Comparison of ENCODE assay signal across 9 mouse cellular contexts in the genomic region with DNA sequence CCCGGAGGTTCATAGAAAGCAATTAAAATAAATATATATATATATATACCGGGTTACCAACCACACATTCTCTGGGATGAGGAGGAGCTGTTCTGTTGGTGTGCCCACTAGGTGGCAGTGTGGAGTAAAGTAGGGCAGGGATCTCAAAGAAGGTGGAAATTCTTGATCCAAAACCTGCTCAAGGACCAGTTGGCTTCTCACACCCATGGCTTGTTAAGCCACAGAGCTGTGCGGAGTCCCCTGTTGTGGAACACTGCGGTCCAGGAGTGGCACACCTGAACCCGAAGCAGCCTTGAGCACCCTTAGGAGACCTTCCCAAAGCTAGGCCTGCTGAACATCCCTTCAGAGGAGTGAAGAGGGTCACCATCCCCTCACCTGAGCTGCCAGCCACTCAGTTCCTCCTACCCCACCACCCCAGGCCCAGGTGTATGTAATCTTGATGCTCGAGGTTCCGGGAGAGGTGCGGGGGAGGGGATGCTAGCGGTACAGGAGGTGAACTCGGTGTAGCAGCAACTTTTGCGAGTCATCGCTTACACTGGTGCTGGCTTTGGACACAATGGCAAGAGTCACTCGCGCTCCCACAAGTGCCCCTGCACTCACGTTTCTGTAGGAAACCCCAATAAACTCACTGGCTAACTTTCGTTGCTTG. TPM values are rescaled to one million over a fixed set of nuclear protein-coding genes. Genes with fewer than 3 reads are reported as not detected.
A peak's percentile ranks its signal among the peaks of the same experiment; 100 is the strongest.
DNase-seq lines count a peak whose midpoint lies in the region; ATAC-seq and TF ChIP-seq lines count a peak whose summit lies in the region.
"Had no signal": no experiment of that assay in that cellular context is flagged by ENCODE, and none has a peak within 500 bp of the region (broad histone marks: within the 10 kb centered on the region; RNA-seq: fewer than 3 reads in every experiment).

No protein-coding gene starts in this region.

- H3K4me2 ChIP-seq in hindbrain, embryonic 11.5 days (replicated peaks; ENCODE audit: low read depth, low read length) = no peak overlapping the region
- H3K4me2 ChIP-seq in hindbrain, embryonic 16.5 days (ENCODE audit: low read length) = no peak overlapping the region
- H3K4me2 ChIP-seq in limb, embryonic 12.5 days = no peak overlapping the region
- H3K4me2 ChIP-seq in neural tube, embryonic 11.5 days (ENCODE audit: low read depth) = no peak overlapping the region
- H3K4me2 ChIP-seq: neural tube, embryonic 13.5 days had no signal

- H3K27me3 ChIP-seq in hindbrain, embryonic 11.5 days (ENCODE audit: control insufficient read depth, insufficient read depth, low read length) = no peaks in the 10 kb centered on the region
- no peaks in the 10 kb centered on the region for H3K27me3 ChIP-seq in hindbrain, embryonic 16.5 days (replicated peaks; ENCODE audit: control insufficient read depth, insufficient read depth, low read length)
- H3K27me3 ChIP-seq in kidney, adult 2 months (replicated peaks; ENCODE audit: control insufficient read depth, insufficient read depth, low read length) = no peaks in the 10 kb centered on the region
- no peaks in the 10 kb centered on the region for H3K27me3 ChIP-seq in limb, embryonic 12.5 days
- no peaks in the 10 kb centered on the region for H3K27me3 ChIP-seq in neural tube, embryonic 11.5 days (ENCODE audit: control insufficient read depth, insufficient read depth, low read length)
- H3K27me3 ChIP-seq: neural tube, embryonic 13.5 days had no signal

- WGBS in hindbrain, embryonic 11.5 days = 57% methylated on average over 16 of the region's 16 CpGs
- WGBS in hindbrain, embryonic 16.5 days = 61% methylated on average over 16 of the region's 16 CpGs
- 54% methylated on average over 16 of the region's 16 CpGs for WGBS in kidney, adult 2 months
- 56% methylated on average over 16 of the region's 16 CpGs for WGBS in limb, embryonic 12.5 days
- 61% methylated on average over 16 of the region's 16 CpGs for WGBS in neural tube, embryonic 11.5 days

- H3K27ac ChIP-seq in hindbrain, embryonic 11.5 days (ENCODE audit: low read depth, low read length) = no peak overlapping the region
- H3K27ac ChIP-seq in hindbrain, embryonic 16.5 days (ENCODE audit: low read depth, low read length) = no peak overlapping the region
- no peak overlapping the region for H3K27ac ChIP-seq in kidney, adult 2 months (ENCODE audit: insufficient read depth, low read depth, low read length)
- no peak overlapping the region for H3K27ac ChIP-seq in limb, embryonic 12.5 days
- no peak overlapping the region for H3K27ac ChIP-seq in neural tube, embryonic 11.5 days (ENCODE audit: low read depth, low read length)
- H3K27ac ChIP-seq: neural tube, embryonic 13.5 days had no signal

- no peak for ATAC-seq in hindbrain, embryonic 11.5 days (ENCODE audit: low FRiP score)
- no peak for ATAC-seq in hindbrain, embryonic 16.5 days
- 0 out of 2 replicates have a peak, but pooled peaks have one; percentile 63 for ATAC-seq in limb, embryonic 12.5 days (ENCODE audit: insufficient number of reproducible peaks, insufficient read depth, low FRiP score, low TSS enrichment, low read depth)
- ATAC-seq in neural tube, embryonic 11.5 days (ENCODE audit: insufficient read depth, low FRiP score, low TSS enrichment) = no peak

- no peaks in the 10 kb centered on the region for H3K9me3 ChIP-seq in hindbrain, embryonic 11.5 days (ENCODE audit: control insufficient read depth, low read length)
- H3K9me3 ChIP-seq in hindbrain, embryonic 16.5 days (ENCODE audit: control insufficient read depth, low read length) = no peaks in the 10 kb centered on the region
- H3K9me3 ChIP-seq in limb, embryonic 12.5 days = no peaks in the 10 kb centered on the region
- H3K9me3 ChIP-seq in neural tube, embryonic 11.5 days (ENCODE audit: control insufficient read depth, low read length) = no peaks in the 10 kb centered on the region
- H3K9me3 ChIP-seq: neural tube, embryonic 13.5 days had no signal

- H3K9ac ChIP-seq in hindbrain, embryonic 11.5 days (ENCODE audit: low read depth, low read length) = no peak overlapping the region
- no peak overlapping the region for H3K9ac ChIP-seq in hindbrain, embryonic 16.5 days (ENCODE audit: low read depth, low read length)
- no peak overlapping the region for H3K9ac ChIP-seq in limb, embryonic 12.5 days (replicated peaks)
- no peak overlapping the region for H3K9ac ChIP-seq in neural tube, embryonic 11.5 days (ENCODE audit: low read length)
- H3K9ac ChIP-seq: neural tube, embryonic 13.5 days had no signal

- DNase-seq in hindbrain, embryonic 11.5 days (ENCODE audit: low spot score) = peak; percentile 83
- peak; percentile 38 for DNase-seq in c-Kit-positive CD71-positive TER-119-negative erythroid progenitor cells, embryonic 14.5 days (ENCODE audit: low read depth)
- DNase-seq in frontal cortex, postnatal 14 days (ENCODE audit: low spot score in 2 of 2) = peak; percentile 15 to 69
- peak; percentile 71 for DNase-seq in kidney, adult 2 months
- DNase-seq in neural tube, embryonic 11.5 days (ENCODE audit: low spot score) = peak; percentile 77
- DNase-seq in telencephalon, adult 2 months (ENCODE audit: low read depth, low spot score) = peak; percentile 13

- H3K36me3 ChIP-seq in hindbrain, embryonic 11.5 days (ENCODE audit: control insufficient read depth, insufficient read depth, low read length) = no peaks in the 10 kb centered on the region
- H3K36me3 ChIP-seq in hindbrain, embryonic 16.5 days (ENCODE audit: control insufficient read depth, insufficient read depth, low read length) = no peaks in the 10 kb centered on the region
- no peaks in the 10 kb centered on the region for H3K36me3 ChIP-seq in kidney, adult 2 months (ENCODE audit: control insufficient read depth, insufficient read depth, low read length)
- H3K36me3 ChIP-seq in limb, embryonic 12.5 days = no peaks in the 10 kb centered on the region
- H3K36me3 ChIP-seq in neural tube, embryonic 11.5 days (ENCODE audit: control insufficient read depth, insufficient read depth, low read length) = no peaks in the 10 kb centered on the region
- H3K36me3 ChIP-seq: neural tube, embryonic 13.5 days had no signal

- H3K4me3 ChIP-seq in hindbrain, embryonic 11.5 days (ENCODE audit: low read depth, low read length) = no peak overlapping the region
- no peak overlapping the region for H3K4me3 ChIP-seq in hindbrain, embryonic 16.5 days (ENCODE audit: low read length)
- no peak overlapping the region for H3K4me3 ChIP-seq in kidney, adult 2 months (ENCODE audit: insufficient read depth, low read depth, low read length)
- no peak overlapping the region for H3K4me3 ChIP-seq in limb, embryonic 12.5 days (replicated peaks)
- H3K4me3 ChIP-seq in neural tube, embryonic 11.5 days (ENCODE audit: low read depth, low read length) = no peak overlapping the region
- H3K4me3 ChIP-seq: neural tube, embryonic 13.5 days had no signal

- TF ChIP-seq CTCF in kidney, adult 2 months (conservative IDR thresholded peaks at IDR 0.05; ENCODE audit: insufficient read depth, insufficient read length, low read depth, low read length) = peak; percentile 70

- no peaks in the 10 kb centered on the region for H3K4me1 ChIP-seq in hindbrain, embryonic 11.5 days (replicated peaks; ENCODE audit: control insufficient read depth, insufficient read depth, low read length)
- H3K4me1 ChIP-seq in hindbrain, embryonic 16.5 days (ENCODE audit: control insufficient read depth, insufficient read depth, low read depth, low read length) = no peaks in the 10 kb centered on the region
- no peaks in the 10 kb centered on the region for H3K4me1 ChIP-seq in kidney, adult 2 months (ENCODE audit: control insufficient read depth, insufficient read depth, low read length)
- H3K4me1 ChIP-seq in limb, embryonic 12.5 days (replicated peaks) = no peaks in the 10 kb centered on the region
- no peaks in the 10 kb centered on the region for H3K4me1 ChIP-seq in neural tube, embryonic 11.5 days (ENCODE audit: control insufficient read depth, insufficient read depth, low read length)
- H3K4me1 ChIP-seq: neural tube, embryonic 13.5 days had no signal

- TF ChIP-seq POLR2A in kidney, adult 2 months (IDR thresholded peaks at IDR 0.05; ENCODE audit: low read depth, low read length) = no peak

RNA-seq across cellular contexts. Expression of gene Hsd17b6, which starts 51.1 kb away (rescaled TPM):
- not detected in 2 replicates for polyA plus RNA-seq in hindbrain, embryonic 11.5 days (2014; fragmentation: Nextera tagmentation; extraction: Ambion mirVana)
- polyA plus RNA-seq in hindbrain, embryonic 16.5 days (2015; fragmentation: Nextera tagmentation; extraction: Ambion mirVana) = not detected in 2 replicates
- polyA plus RNA-seq in kidney, adult 2 months (2012; rRNA removed) = not detected in 2 replicates
- not detected in 2 replicates for polyA plus RNA-seq in limb, embryonic 12.5 days (2016; fragmentation: Nextera tagmentation; extraction: Ambion mirVana)
- not detected in 2 replicates for polyA plus RNA-seq in neural tube, embryonic 11.5 days (2014; fragmentation: Nextera tagmentation; extraction: Ambion mirVana)
- polyA plus RNA-seq: neural tube, embryonic 13.5 days had no signal

RNA-seq across cellular contexts. Expression of gene Sdr9c7, which starts 58.0 kb away (rescaled TPM):
- not detected in 2 replicates for polyA plus RNA-seq in hindbrain, embryonic 11.5 days (2014; fragmentation: Nextera tagmentation; extraction: Ambion mirVana)
- not detected in 2 replicates for polyA plus RNA-seq in hindbrain, embryonic 16.5 days (2015; fragmentation: Nextera tagmentation; extraction: Ambion mirVana)
- polyA plus RNA-seq in kidney, adult 2 months (2012; rRNA removed) = 0.13 TPM in 1 of 2 replicates, not detected in the other
- polyA plus RNA-seq in limb, embryonic 12.5 days (2016; fragmentation: Nextera tagmentation; extraction: Ambion mirVana) = not detected in 2 replicates
- polyA plus RNA-seq in neural tube, embryonic 11.5 days (2014; fragmentation: Nextera tagmentation; extraction: Ambion mirVana) = not detected in 2 replicates
- polyA plus RNA-seq: neural tube, embryonic 13.5 days had no signal

RNA-seq across cellular contexts. Expression of gene Prim1, which starts 58.7 kb away (rescaled TPM):
- polyA plus RNA-seq in hindbrain, embryonic 11.5 days (2014; fragmentation: Nextera tagmentation; extraction: Ambion mirVana) = 87.8 and 88.3 TPM in 2 replicates
- polyA plus RNA-seq in hindbrain, embryonic 16.5 days (2015; fragmentation: Nextera tagmentation; extraction: Ambion mirVana) = 37.2 and 40.2 TPM in 2 replicates
- polyA plus RNA-seq in kidney, adult 2 months (2012; rRNA removed) = 3.4 and 3.6 TPM in 2 replicates
- 102 and 104 TPM in 2 replicates for polyA plus RNA-seq in limb, embryonic 12.5 days (2016; fragmentation: Nextera tagmentation; extraction: Ambion mirVana)
- 85.0 and 91.4 TPM in 2 replicates for polyA plus RNA-seq in neural tube, embryonic 11.5 days (2014; fragmentation: Nextera tagmentation; extraction: Ambion mirVana)

Comparison
In these comparisons a context has a peak if more than half of its experiments do, and no peak if none do; other contexts are left out.
1. DNase-seq: peak in every context shown above with its lines; median percentile 83 in hindbrain, embryonic 11.5 days; 77 in neural tube, embryonic 11.5 days; 71 in kidney, adult 2 months; 42 in frontal cortex, postnatal 14 days; 38 in c-Kit-positive CD71-positive TER-119-negative erythroid progenitor cells, embryonic 14.5 days; 13 in telencephalon, adult 2 months.